Mouse (Mus musculus) thymus, postnatal 0 days (tissue): Measurements from ENCODE around the gene Erc1. TPM values are rescaled to one million over a fixed set of nuclear protein-coding genes. Genes with fewer than 3 reads are reported as not detected.

Experiments
- DNase-seq: peaks from one replicate; pipeline ENCODE4 v3.0.0-alpha.2; 2015; ENCODE audit warnings: low spot score
- polyA plus RNA-seq: library from polyadenylated mRNA; unstranded; fragments of >200 nt; fragmentation: Nextera tagmentation; extraction: Ambion mirVana; gene quantifications from 2 replicates; pipeline ENCODE4 v1.2.1, GENCODE M21; 2015

The Erc1 gene
- polyA plus RNA-seq, 1 experiment from 2014 or later: 4.7 TPM

- DNase-seq: no peak
These were observed 257.1 kb downstream of the Erc1 start for GRCm38 (mm10) chr6:119590872-119591271.

- DNase-seq: no peak
These were observed 260.1 kb downstream of the Erc1 start for GRCm38 (mm10) chr6:119587897-119588296.

GRCm38 (mm10) chr6:119587454-119587853 lies 260.5 kb downstream of the Erc1 start:
- DNase-seq: no peak

GRCm38 (mm10) chr6:119585652-119586375 lies 262.2 kb downstream of the Erc1 start:
- no peak for DNase-seq

GRCm38 (mm10) chr6:119584061-119584460 lies 263.9 kb downstream of the Erc1 start:
- DNase-seq: no peak

- DNase-seq: no peak
These were observed 264.8 kb downstream of the Erc1 start for GRCm38 (mm10) chr6:119583165-119583564.

- DNase-seq: no peak
These were observed 271.3 kb downstream of the Erc1 start for GRCm38 (mm10) chr6:119576706-119577105.

- no peak for DNase-seq
These were observed 272.6 kb downstream of the Erc1 start for GRCm38 (mm10) chr6:119575331-119575730.

GRCm38 (mm10) chr6:119572296-119572695 lies 275.7 kb downstream of the Erc1 start:
- DNase-seq: no peak

GRCm38 (mm10) chr6:119570797-119571196 lies 277.2 kb downstream of the Erc1 start:
- DNase-seq: peak; percentile 57

- no peak for DNase-seq
These were observed 279.6 kb downstream of the Erc1 start for GRCm38 (mm10) chr6:119568339-119568738.

GRCm38 (mm10) chr6:119565451-119566379 lies 282.3 kb downstream of the Erc1 start:
- DNase-seq: no peak

- DNase-seq: no peak
These were observed 285.4 kb downstream of the Erc1 start for GRCm38 (mm10) chr6:119562558-119562957.

GRCm38 (mm10) chr6:119558855-119559254 lies 289.1 kb downstream of the Erc1 start:
- DNase-seq: no peak

- no peak for DNase-seq
These were observed 293.5 kb downstream of the Erc1 start for GRCm38 (mm10) chr6:119554439-119554838.

- DNase-seq: no peak
These were observed 303.5 kb downstream of the Erc1 start for GRCm38 (mm10) chr6:119544518-119544864.

GRCm38 (mm10) chr6:119543803-119544517 lies 304.0 kb downstream of the Erc1 start, which contains the start of gene Wnt5b:
Gene Wnt5b, minus strand, starts transcription at chr6:119544347.
- peak; percentile 35 for DNase-seq

- peak; percentile 26 for DNase-seq
These were observed 304.5 kb downstream of the Erc1 start for GRCm38 (mm10) chr6:119543456-119543802.

GRCm38 (mm10) chr6:119535867-119536266 lies 312.1 kb downstream of the Erc1 start:
- DNase-seq: no peak

GRCm38 (mm10) chr6:119533170-119533709 lies 314.7 kb downstream of the Erc1 start:
- DNase-seq: no peak

- no peak for DNase-seq
These were observed 318.3 kb downstream of the Erc1 start for GRCm38 (mm10) chr6:119529659-119530058.
